Mouse (Mus musculus): Measurements from ENCODE around the gene Ceacam18.

GRCm38 (mm10) chr7:43660002-43660401 is 25.5 kb downstream of the Ceacam18 start, which contains the start of gene Siglece:
- TF ChIP-seq POLR2A (IDR thresholded peaks at IDR 0.05; ENCODE audit: insufficient read depth, low read depth, low read length) (no peak), CTCF (IDR thresholded peaks at IDR 0.05; ENCODE audit: insufficient read depth, low read depth, low read length) (no peak)
